8 mouse cellular contexts compared by ENCODE assay signal in the genomic region with DNA sequence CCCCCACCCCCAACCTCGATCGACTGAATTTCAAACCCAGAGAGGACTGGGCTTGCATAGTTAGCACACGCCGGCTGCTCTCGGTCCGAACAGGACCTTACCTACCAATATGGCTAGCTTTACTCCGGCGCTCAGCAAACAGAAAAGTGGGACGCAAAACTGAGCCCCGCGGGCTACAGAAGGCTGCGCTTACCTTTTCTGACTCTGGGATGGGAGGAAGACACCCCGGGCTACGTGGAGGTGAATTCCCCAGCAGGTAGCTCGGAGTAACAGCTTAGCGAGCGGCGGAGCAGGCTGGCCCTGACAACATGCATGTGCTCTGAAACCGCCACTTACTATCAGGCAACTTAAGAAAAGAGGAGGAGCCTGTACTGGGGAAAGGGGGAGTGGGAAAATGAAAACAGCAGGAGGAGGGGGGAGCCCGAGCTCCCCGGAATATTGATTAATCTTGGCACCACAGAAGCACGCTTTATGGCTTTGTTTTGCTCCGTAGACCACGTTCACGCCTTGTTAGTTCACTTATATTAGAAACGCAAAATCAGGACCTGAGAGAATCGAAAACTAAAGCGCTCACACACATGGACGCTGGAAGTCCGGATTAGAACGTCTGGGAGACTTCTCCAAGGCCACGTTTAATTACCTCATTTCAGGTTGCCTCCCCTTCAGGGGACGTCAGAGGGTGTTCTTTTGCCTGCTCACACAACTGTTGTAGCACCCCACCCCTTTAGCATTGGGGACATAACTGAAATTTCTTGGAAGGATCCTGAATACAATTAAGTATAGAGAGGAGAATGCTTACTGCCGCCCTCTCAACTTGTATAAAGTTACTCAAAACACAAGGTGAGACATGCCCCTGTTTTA. TPM values are rescaled to one million over a fixed set of nuclear protein-coding genes. Genes with fewer than 3 reads are reported as not detected.
DNase-seq lines count a peak whose midpoint lies in the region; ATAC-seq and TF ChIP-seq lines count a peak whose summit lies in the region.

A gene (minus strand): TSS at position 619 of the 861 bp plus-strand sequence.

- peak within 1 kb of the TSS; percentile 87 for H3K4me2 ChIP-seq in forebrain, embryonic 13.5 days
- peak within 1 kb of the TSS; percentile 88 for H3K4me2 ChIP-seq in lung, embryonic 16.5 days (ENCODE audit: low read depth, low read length)

- peak within 1 kb of the TSS; percentile 78 for H3K9ac ChIP-seq in ES-Bruce4 (ENCODE audit: low read depth, poor library complexity, severe bottlenecking)
- peak within 1 kb of the TSS; percentile 75 for H3K9ac ChIP-seq in forebrain, embryonic 13.5 days
- peak within 1 kb of the TSS; percentile 81 for H3K9ac ChIP-seq in lung, embryonic 16.5 days (ENCODE audit: low read length)

- no peaks in the 10 kb centered on the region for H3K4me1 ChIP-seq in ES-Bruce4 (ENCODE audit: control insufficient read depth, insufficient read depth, low read length)
- H3K4me1 ChIP-seq in brown adipose tissue, adult 24 weeks (ENCODE audit: control insufficient read depth, insufficient read depth, insufficient read length, low read length): no peaks in the 10 kb centered on the region; the same call in 1 of the 2 replicates
- H3K4me1 ChIP-seq in forebrain, embryonic 13.5 days: peaks cover 21% of the 10 kb centered on the region
- H3K4me1 ChIP-seq in lung, embryonic 16.5 days (replicated peaks; ENCODE audit: control insufficient read depth, insufficient read depth, low read length): peaks cover 14% of the 10 kb centered on the region

- H3K27ac ChIP-seq in ES-Bruce4 (ENCODE audit: insufficient read depth, low read length): 0 out of 2 replicates have a peak within 1 kb of the TSS, but pooled peaks have one; percentile 29
- no peak within 1 kb of the TSS for H3K27ac ChIP-seq in brown adipose tissue, adult 24 weeks (replicated peaks; ENCODE audit: low read depth, low read length)
- H3K27ac ChIP-seq in forebrain, embryonic 13.5 days: 0 out of 2 replicates have a peak within 1 kb of the TSS, but pooled peaks have one; percentile 54
- H3K27ac ChIP-seq in lung, embryonic 16.5 days (ENCODE audit: low read length): peak within 1 kb of the TSS; percentile 79

- no peak for TF ChIP-seq CTCF in ES-Bruce4 (IDR thresholded peaks at IDR 0.05; ENCODE audit: low read depth, low read length)

- no peaks in the 10 kb centered on the region for H3K27me3 ChIP-seq in ES-Bruce4 (ENCODE audit: control insufficient read depth, insufficient read depth, low read length, poor library complexity, severe bottlenecking)
- peaks cover 7% of the 10 kb centered on the region; the same call in 1 of the 2 replicates for H3K27me3 ChIP-seq in forebrain, embryonic 13.5 days
- no peaks in the 10 kb centered on the region for H3K27me3 ChIP-seq in lung, embryonic 16.5 days (ENCODE audit: control insufficient read depth, insufficient read depth, low read depth, low read length)

- peak within 1 kb of the TSS; percentile 85 for H3K4me3 ChIP-seq in ES-Bruce4 (ENCODE audit: low read depth, low read length)
- peak within 1 kb of the TSS; percentile 67 for H3K4me3 ChIP-seq in brown adipose tissue, adult 24 weeks (ENCODE audit: insufficient read depth, low read depth, low read length)
- peak within 1 kb of the TSS; percentile 72 for H3K4me3 ChIP-seq in forebrain, embryonic 13.5 days
- H3K4me3 ChIP-seq in lung, embryonic 16.5 days (ENCODE audit: low read length): peak within 1 kb of the TSS; percentile 80

- TF ChIP-seq EP300 in ES-Bruce4 (IDR thresholded peaks at IDR 0.05; ENCODE audit: insufficient read depth, low read depth, low read length): no peak

- H3K9me3 ChIP-seq in ES-Bruce4 (replicated peaks; ENCODE audit: control insufficient read depth, insufficient read depth, low read length, poor library complexity, severe bottlenecking): no peaks in the 10 kb centered on the region
- no peaks in the 10 kb centered on the region for H3K9me3 ChIP-seq in forebrain, embryonic 13.5 days (replicated peaks)
- H3K9me3 ChIP-seq in lung, embryonic 16.5 days (ENCODE audit: control insufficient read depth, low read length): no peaks in the 10 kb centered on the region

- DNase-seq in layer of hippocampus, adult 9-11 months: peak; percentile 32
- DNase-seq in ovary, postnatal 10 days (ENCODE audit: low spot score): peak; percentile 55
- no peak for DNase-seq in spleen, postnatal 10 days (ENCODE audit: low spot score in 2 of 2)

- H3K36me3 ChIP-seq in ES-Bruce4 (ENCODE audit: control insufficient read depth, insufficient read depth, low read length, poor library complexity, severe bottlenecking): 0 out of 2 replicates have a peak, but pooled peaks cover 5% of the 10 kb centered on the region
- H3K36me3 ChIP-seq in forebrain, embryonic 13.5 days (ENCODE audit: poor library complexity, severe bottlenecking): peaks cover 8% of the 10 kb centered on the region; the same call in 1 of the 2 replicates
- no peaks in the 10 kb centered on the region for H3K36me3 ChIP-seq in lung, embryonic 16.5 days (ENCODE audit: control insufficient read depth, insufficient read depth, low read length)

- WGBS in forebrain, embryonic 13.5 days: under 1% methylated on average over 34 of the region's 34 CpGs
- WGBS in lung, embryonic 16.5 days: under 1% methylated on average over 34 of the region's 34 CpGs

- ATAC-seq in forebrain, embryonic 13.5 days: peak; percentile 91
- ATAC-seq in hematopoietic stem cell, adult 5-6 weeks (replicated peaks in 1 of 2; ENCODE audit: insufficient read depth in 1 of 2, low FRiP score in 2 of 2, low TSS enrichment in 1 of 2, low read depth in 1 of 2, poor library complexity in 2 of 2, severe bottlenecking in 2 of 2): peak; percentile 76 to 80
- ATAC-seq in lung, embryonic 16.5 days (ENCODE audit: low read depth): peak; percentile 92

- no peak for TF ChIP-seq POLR2A in ES-Bruce4 (IDR thresholded peaks at IDR 0.05; ENCODE audit: insufficient read depth, low read length)

RNA-seq across cellular contexts. Expression of the gene that starts here (rescaled TPM):
- polyA plus RNA-seq in ES-Bruce4 (2011; ENCODE audit: insufficient read depth, insufficient read length, low read depth, missing spikeins): 21.7 and 25.4 TPM in 2 replicates
- 32.5 and 36.7 TPM in 2 replicates for polyA plus RNA-seq in brown adipose tissue, adult 24 weeks (2012; ENCODE audit: insufficient read depth, insufficient read length, missing spikeins)
- polyA plus RNA-seq in forebrain, embryonic 13.5 days (2015; fragmentation: Nextera tagmentation; extraction: Ambion mirVana): 75.9 and 79.2 TPM in 2 replicates
- total RNA-seq in hematopoietic stem cell, adult 5-6 weeks (2017): 0.30 TPM in 1 of 2 replicates, not detected in the other
- polyA plus RNA-seq in lung, embryonic 16.5 days (2015; fragmentation: Nextera tagmentation; extraction: Ambion mirVana): 23.5 and 25.2 TPM in 2 replicates

Comparison
In these comparisons a context has a peak if more than half of its experiments do, and no peak if none do; other contexts are left out.
1. Peak in ATAC-seq in hematopoietic stem cell, adult 5-6 weeks; RNA of the gene not detected or under 1 TPM.
2. DNase-seq: peak in layer of hippocampus, adult 9-11 months (single experiment) and ovary, postnatal 10 days (single experiment); none in spleen, postnatal 10 days (0 of 2).
3. Peak in every context shown above with its lines, with median percentiles within 50 percentile points of each other: H3K4me3 ChIP-seq, H3K9ac ChIP-seq and ATAC-seq.